ENCODE assay signal across 22 mouse cellular contexts in the genomic region with DNA sequence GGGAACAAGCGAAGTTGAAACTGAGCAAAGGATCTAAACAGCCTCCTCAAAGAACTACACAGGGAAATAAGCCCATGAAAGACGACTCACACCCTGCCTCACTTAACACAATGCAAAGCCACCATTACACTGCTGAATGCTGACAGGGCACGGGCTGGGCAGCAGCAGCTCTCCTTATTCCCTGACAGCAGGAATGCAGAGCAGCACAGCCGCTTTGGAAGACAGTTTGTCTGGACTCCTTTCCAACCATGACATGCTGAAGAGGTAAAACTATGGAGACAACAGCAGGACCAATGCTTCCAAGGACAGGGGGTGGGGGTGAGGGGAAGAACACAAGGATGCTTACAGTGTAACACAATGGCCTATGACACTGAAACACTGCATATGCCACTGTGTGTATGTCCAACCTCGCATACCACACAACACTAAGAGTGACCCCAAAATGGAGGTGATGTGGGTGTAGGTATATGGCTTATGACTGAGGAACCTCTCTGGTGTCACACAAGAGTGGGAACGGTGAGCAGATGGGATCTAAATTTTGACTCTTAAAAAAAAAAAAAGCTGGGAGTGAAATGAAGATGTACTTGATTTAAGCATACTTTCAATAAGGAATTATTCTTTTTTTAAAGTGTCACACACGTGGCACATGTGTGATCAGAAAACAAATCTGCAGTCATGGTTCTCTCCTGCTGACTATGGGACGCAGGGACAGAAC. TPM values are rescaled to one million over a fixed set of nuclear protein-coding genes. Genes with fewer than 3 reads are reported as not detected.
DNase-seq lines count a peak whose midpoint lies in the region; ATAC-seq and TF ChIP-seq lines count a peak whose summit lies in the region.
"Had no signal": no experiment of that assay in that cellular context is flagged by ENCODE, and none has a peak within 500 bp of the region (broad histone marks: within the 10 kb centered on the region; RNA-seq: fewer than 3 reads in every experiment).

No protein-coding gene starts in this region.

- intact Hi-C loops in heart, adult 2 months (cut with DNase I), result no loop called here

- peak; percentile 81 for ATAC-seq in frontal cortex, adult (ENCODE audit: low TSS enrichment)
- ATAC-seq: forebrain, embryonic 15.5 days; forebrain, postnatal 0 days had no signal

- TF ChIP-seq EP300 in heart, adult 2 months (IDR thresholded peaks at IDR 0.05; ENCODE audit: insufficient read depth, low read depth, low read length), result no peak

- H3K27ac ChIP-seq in heart, embryonic 10.5 days, result no peak overlapping the region
- H3K27ac ChIP-seq in heart, adult 2 months, result no peak overlapping the region
- H3K27ac ChIP-seq: embryonic facial prominence, embryonic 10.5 days; embryonic facial prominence, embryonic 12.5 days; forebrain, embryonic 12.5 days; forebrain, embryonic 15.5 days had no signal

- H3K4me1 ChIP-seq in heart, embryonic 10.5 days, result no peaks in the 10 kb centered on the region
- H3K4me1 ChIP-seq in heart, adult 2 months (ENCODE audit: control insufficient read depth, insufficient read depth, low read length), result no peaks in the 10 kb centered on the region
- H3K4me1 ChIP-seq: embryonic facial prominence, embryonic 10.5 days; embryonic facial prominence, embryonic 12.5 days; forebrain, embryonic 12.5 days had no signal

- H3K9ac ChIP-seq in heart, adult 2 months (ENCODE audit: low read depth, low read length), result no peak overlapping the region
- H3K9ac ChIP-seq: embryonic facial prominence, embryonic 12.5 days; forebrain, embryonic 12.5 days; forebrain, embryonic 15.5 days; forebrain, postnatal 0 days had no signal

- H3K9me3 ChIP-seq in heart, embryonic 10.5 days, result no peaks in the 10 kb centered on the region
- H3K9me3 ChIP-seq: embryonic facial prominence, embryonic 10.5 days; embryonic facial prominence, embryonic 12.5 days; forebrain, embryonic 12.5 days; forebrain, embryonic 15.5 days had no signal

- H3K27me3 ChIP-seq in heart, embryonic 10.5 days (ENCODE audit: insufficient read depth, poor library complexity, severe bottlenecking), result no peaks in the 10 kb centered on the region
- H3K27me3 ChIP-seq in heart, adult 2 months (ENCODE audit: control insufficient read depth, insufficient read depth, low read length), result no peaks in the 10 kb centered on the region
- H3K27me3 ChIP-seq: embryonic facial prominence, embryonic 12.5 days; forebrain, embryonic 12.5 days; forebrain, embryonic 15.5 days had no signal

- DNase-seq in frontal cortex, postnatal 36 days (ENCODE audit: low spot score in 2 of 2), result no peak
- peak; percentile 74 for DNase-seq in heart, embryonic 10.5 days (ENCODE audit: low spot score)
- no peak for DNase-seq in heart, adult 2 months
- peak; percentile 31 for DNase-seq in testis, postnatal 10 days (ENCODE audit: low spot score)
- DNase-seq in testis, postnatal 14 days (ENCODE audit: low spot score), result no peak
- DNase-seq in telencephalon, adult 2 months (ENCODE audit: low read depth, low spot score), result peak; percentile 60
- DNase-seq in kidney, postnatal 4 days, result no peak
- DNase-seq: adrenal gland, adult 2 months; adrenal gland, postnatal 10 days; adrenal gland, postnatal 25 days; cerebellum, adult 11-12 months; cerebellum, adult 2 months; cerebellum, adult 9-10 months; cerebellum, postnatal 10 days; cerebellum, postnatal 25 days; forebrain, postnatal 0 days had no signal

- 0 out of 2 replicates have a peak, but pooled peaks cover 2% of the 10 kb centered on the region for H3K79me2 ChIP-seq in heart, adult 2 months (replicated peaks; ENCODE audit: control insufficient read depth, insufficient read depth, low read length)

- no peak for TF ChIP-seq CTCF in heart, adult 2 months (IDR thresholded peaks at IDR 0.05)

- peaks cover 50% of the 10 kb centered on the region for H3K36me3 ChIP-seq in heart, embryonic 10.5 days
- peaks cover 2% of the 10 kb centered on the region; the same call in 1 of the 2 replicates for H3K36me3 ChIP-seq in heart, adult 2 months (ENCODE audit: control insufficient read depth, insufficient read depth, low read length)

- WGBS in heart, embryonic 10.5 days, result 83% methylated on average over 8 of the region's 8 CpGs
- WGBS in heart, adult 2 months, result 85% methylated on average over 8 of the region's 8 CpGs

- no peak for TF ChIP-seq POLR2A in heart, adult 2 months (IDR thresholded peaks at IDR 0.05; ENCODE audit: insufficient read depth, low read depth, low read length)

- no peak overlapping the region for H3K4me3 ChIP-seq in heart, embryonic 10.5 days
- H3K4me3 ChIP-seq in heart, adult 2 months, result no peak overlapping the region
- H3K4me3 ChIP-seq: embryonic facial prominence, embryonic 10.5 days; embryonic facial prominence, embryonic 12.5 days; forebrain, embryonic 12.5 days; forebrain, embryonic 15.5 days had no signal

RNA-seq across cellular contexts. Expression of a gene that starts 10.7 kb away (rescaled TPM):
- polyA plus RNA-seq in heart, embryonic 10.5 days (2016; fragmentation: Nextera tagmentation; extraction: Ambion mirVana), result 37.2 and 43.1 TPM in 2 replicates
- total RNA-seq in heart, adult 2 months (2021), result 10 to 100 TPM; 21.8 to 25.9 TPM
- polyA plus RNA-seq in heart, adult 2 months (2012; rRNA removed), result 29.6 and 30.6 TPM in 2 replicates

RNA-seq across cellular contexts. Expression of a gene that starts 31.5 kb away (rescaled TPM):
- polyA plus RNA-seq in heart, embryonic 10.5 days (2016; fragmentation: Nextera tagmentation; extraction: Ambion mirVana), result 1.2 and 2.1 TPM in 2 replicates
- total RNA-seq in heart, adult 2 months (2021), result 1 to 10 TPM; 4.6 to 5.8 TPM
- 4.4 and 4.5 TPM in 2 replicates for polyA plus RNA-seq in heart, adult 2 months (2012; rRNA removed)
- total RNA-seq: MEL had no signal

Comparison
In these comparisons a context has a peak if more than half of its experiments do, and no peak if none do; other contexts are left out.
1. DNase-seq: peak in heart, embryonic 10.5 days (single experiment), testis, postnatal 10 days (single experiment) and telencephalon, adult 2 months (single experiment); none in frontal cortex, postnatal 36 days (0 of 2), heart, adult 2 months (0 of 2), testis, postnatal 14 days (single experiment) and kidney, postnatal 4 days (0 of 2).